Mouse (Mus musculus) gastrocnemius, postnatal 14 days (tissue): Measurements from ENCODE around the gene Hoxc6. TPM values are rescaled to one million over a fixed set of nuclear protein-coding genes. Genes with fewer than 3 reads are reported as not detected.

Source experiments
- DNase-seq: peaks from one replicate; pipeline ENCODE4 v3.0.0; 2021; ENCODE audit warnings: mixed read lengths
- intact Hi-C: fragments of 180-260 bp; cut with DNase I; formaldehyde crosslinking; loops from one replicate; pipeline ENCODE4 v1.15.1; 2025; ENCODE audit warnings: low total_unique reads
- total RNA-seq, 2 experiments: library from RNA; stranded (reverse); gene quantifications; 2 replicates each; pipeline ENCODE4 v1.2.3; 2021

Gene Hoxc6
- total RNA-seq, 2 experiments from 2014 or later, result 5.2 to 5.9 TPM

DNA sequence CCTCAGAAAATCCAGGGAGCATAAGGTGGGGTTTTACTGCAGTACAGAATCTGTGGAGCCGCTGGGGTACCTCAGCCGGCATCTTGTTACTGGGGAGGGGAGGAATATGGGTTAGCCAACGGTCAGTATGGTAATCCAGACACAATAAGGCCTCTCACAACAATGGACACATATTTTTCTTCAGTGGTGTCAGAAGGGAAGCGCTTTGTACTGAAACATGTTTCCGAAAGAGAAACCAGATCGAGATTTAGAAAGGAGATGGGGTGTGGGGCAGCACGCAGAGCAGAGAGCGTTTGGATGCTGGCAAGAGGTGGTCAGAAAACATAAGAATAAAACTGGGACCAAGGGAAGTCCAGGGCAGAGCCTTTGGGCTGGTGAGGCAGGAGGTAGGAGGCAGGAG lies 32.1 kb downstream of the Hoxc6 start:
- intact Hi-C loops, result no loop called here
- no peak for DNase-seq

DNA sequence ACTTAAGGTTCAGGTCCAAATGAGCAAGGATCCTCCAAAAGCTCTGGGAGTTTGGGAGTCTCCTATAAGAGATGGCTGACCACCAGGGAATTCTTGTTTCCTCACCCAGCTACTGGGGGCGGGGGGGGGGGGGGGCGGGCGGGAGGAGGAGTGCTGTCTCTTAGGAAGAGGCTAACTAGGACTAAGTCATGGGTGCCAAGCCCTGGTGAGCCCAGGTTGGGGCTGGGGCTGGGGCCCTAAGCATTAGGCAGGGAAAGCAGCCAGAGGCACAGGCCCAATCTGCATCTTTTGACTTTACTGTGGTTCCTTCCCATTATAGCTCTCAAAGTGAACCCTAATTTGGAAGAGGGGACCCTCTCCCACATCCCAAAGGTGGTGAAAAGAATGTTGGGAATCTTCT lies 34.1 kb downstream of the Hoxc6 start:
- intact Hi-C loops, result no loop called here

DNA sequence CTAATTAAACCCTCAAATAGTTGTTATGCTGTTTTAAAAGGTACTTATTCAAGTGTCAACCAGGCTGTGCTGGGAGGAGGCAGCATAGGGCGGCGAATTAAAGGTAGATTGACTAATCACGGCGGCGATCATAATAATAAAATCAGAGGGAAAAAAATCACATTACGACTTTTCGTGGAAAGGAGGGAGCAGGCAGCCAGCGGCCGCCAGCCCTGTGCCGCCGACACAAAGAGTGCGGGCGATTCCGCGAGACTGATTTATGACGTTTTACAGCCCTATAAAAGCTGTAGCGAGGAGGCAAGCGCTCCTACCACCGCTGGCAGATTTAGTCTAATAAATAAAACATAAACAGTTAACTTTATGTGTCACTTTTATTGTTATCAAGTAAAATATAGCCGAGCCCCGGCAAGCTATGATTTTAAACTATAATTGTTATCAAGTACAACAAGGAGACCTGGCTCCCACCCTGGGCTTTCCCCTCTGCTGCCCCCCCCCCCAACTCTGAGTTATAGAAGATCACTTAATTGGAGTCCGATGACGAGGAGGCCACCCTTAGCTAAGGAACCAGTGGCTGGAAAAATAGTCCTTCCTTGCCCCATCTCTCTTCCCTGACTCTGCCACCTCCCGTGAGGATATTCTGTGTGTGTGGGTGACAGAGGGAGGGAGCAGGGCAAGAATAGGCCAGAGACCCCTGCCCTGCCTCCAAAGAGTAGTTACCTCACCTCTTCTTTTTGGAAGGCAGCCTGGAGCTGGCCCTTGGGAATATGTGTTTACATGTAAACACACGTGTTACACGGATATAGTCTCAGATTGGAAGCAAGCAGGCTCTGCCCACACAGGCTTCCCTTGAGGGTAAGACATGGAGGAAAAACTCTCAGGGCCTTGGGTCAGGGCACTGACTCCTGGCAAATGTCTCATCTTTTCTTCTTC lies 34.9 kb downstream of the Hoxc6 start:
- intact Hi-C loops, result no loop called here
- no peak for DNase-seq

More for the DNA sequence above, 34.1 kb downstream of the Hoxc6 start:
- no peak for DNase-seq

GRCm38 (mm10) chr15:103034043-103034806 lies 36.2 kb downstream of the Hoxc6 start:
- DNase-seq, result no peak
- intact Hi-C loops, result no loop called here

- intact Hi-C loops, result no loop called here
- DNase-seq, result no peak
Measured at GRCm38 (mm10) chr15:103034807-103035547, 36.9 kb downstream of the Hoxc6 start.

- DNase-seq, result no peak
- intact Hi-C loops, result no loop called here
Measured at GRCm38 (mm10) chr15:103035548-103035881, 37.5 kb downstream of the Hoxc6 start.

- intact Hi-C loops, result no loop called here
- no peak for DNase-seq
Measured at GRCm38 (mm10) chr15:103037579-103037978, 39.5 kb downstream of the Hoxc6 start.

GRCm38 (mm10) chr15:103038701-103039480 lies 40.8 kb downstream of the Hoxc6 start:
- intact Hi-C loops, result no loop called here
- no peak for DNase-seq

DNA sequence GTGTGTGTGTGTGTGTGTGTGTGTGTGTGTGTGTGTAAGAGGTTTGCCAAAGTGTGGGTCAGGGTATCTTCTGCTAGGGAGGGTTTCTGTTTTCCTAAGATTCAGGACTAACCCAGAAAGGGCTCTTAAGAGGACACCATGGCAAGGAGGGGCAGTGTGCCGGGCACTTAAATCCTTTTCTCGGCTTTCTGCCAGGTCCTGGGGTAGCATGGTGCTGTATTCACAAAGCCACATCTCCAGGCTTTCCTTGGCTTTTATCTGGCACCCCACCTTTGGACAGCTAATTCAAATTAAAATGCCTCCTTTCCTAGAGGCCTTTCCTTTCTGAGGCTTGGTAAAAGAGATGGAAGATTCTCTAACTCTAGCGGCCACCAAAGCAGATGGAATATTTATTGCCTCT lies 41.6 kb downstream of the Hoxc6 start:
- DNase-seq, result no peak
- intact Hi-C loops, result no loop called here

GRCm38 (mm10) chr15:103040601-103041000 lies 42.5 kb downstream of the Hoxc6 start:
- intact Hi-C loops, result no loop called here

GRCm38 (mm10) chr15:103041613-103042012 lies 43.6 kb downstream of the Hoxc6 start:
- intact Hi-C loops, result no loop called here
- DNase-seq, result no peak

More at GRCm38 (mm10) chr15:103040601-103041000, 42.5 kb downstream of the Hoxc6 start:
- DNase-seq, result no peak

DNA sequence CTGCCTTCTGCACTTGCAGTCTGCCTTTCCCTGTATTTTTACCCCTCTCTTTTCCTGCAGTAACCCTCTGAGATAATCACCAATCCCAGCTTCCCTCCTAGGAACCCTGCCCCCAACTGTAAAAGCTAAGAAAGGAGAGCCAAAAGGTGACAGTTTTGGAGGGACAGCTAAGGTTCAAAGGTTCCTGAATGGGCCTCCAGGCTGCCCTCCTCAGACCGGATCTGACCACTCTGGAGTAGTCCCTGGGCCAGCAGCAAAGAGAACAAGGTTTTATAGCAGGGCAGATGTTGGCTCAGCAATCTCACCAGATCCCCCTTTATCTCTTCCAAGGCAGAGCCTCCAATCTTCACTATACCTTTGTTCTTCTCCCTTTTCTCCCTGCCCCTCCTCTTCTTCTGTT lies 44.2 kb downstream of the Hoxc6 start:
- DNase-seq, result no peak
- intact Hi-C loops, result no loop called here

DNA sequence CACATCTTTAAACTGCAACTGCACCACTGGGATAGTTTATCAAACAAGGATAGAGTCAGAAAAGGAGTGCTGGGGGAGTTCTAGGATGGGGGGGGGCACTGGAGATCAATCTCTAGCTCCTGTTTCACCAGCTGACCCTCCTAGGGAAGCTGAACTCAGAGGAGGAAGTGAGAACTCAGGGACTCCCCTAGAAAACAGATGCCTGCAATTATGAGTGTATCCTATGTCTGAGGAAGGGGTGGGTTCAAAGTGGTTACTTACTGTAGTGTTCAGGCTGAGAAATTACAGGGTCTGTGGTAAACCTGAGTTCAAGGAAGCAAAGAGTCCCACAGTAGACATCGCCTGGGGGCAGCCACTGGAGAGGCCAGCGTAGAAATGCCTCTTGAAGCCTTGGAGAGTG lies 53.6 kb downstream of the Hoxc6 start:
- DNase-seq, result no peak
- intact Hi-C loops, result no loop called here

DNA sequence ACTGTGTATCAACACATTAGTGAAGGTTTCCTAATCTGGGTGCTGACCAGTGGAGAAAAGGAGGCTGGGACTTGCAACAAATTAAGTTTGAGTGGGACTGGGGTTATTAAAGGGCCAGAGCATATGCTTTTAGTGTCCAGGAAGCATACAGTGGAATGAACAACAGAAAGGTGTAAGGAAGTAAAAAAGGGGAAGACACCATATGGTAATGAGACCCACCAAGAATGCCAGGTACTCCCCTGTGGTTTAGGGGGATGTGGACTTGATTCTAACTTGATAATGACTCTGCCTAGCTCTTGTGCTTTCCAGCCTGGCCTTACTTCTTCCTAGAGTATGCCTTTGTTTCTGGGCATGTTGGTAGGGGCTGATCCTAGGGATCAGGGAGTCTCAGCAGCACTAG lies 55.2 kb downstream of the Hoxc6 start:
- no peak for DNase-seq
- intact Hi-C loops, result no loop called here

DNA sequence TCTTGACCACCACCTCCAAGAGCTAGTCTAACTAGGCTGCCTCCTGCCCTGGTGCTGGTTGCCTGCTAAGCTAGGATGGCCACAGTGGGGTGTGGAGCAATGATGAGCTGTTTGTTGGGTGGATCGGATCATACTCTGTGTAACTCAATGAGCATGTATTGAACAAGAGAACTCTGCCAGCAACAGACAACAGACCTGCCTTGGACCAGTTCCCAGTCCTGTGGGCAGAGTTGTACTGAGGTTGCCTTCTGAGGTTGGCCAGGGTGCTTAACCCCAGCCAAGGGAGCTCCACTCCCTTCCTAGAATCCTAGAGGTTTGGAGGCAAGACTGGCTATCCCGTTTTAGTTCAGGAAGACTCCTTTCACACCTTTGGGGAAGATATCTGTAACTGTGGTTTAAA lies 58.3 kb downstream of the Hoxc6 start:
- DNase-seq, result no peak
- intact Hi-C loops, result no loop called here

GRCm38 (mm10) chr15:103058715-103059114 lies 60.7 kb downstream of the Hoxc6 start:
- intact Hi-C loops, result no loop called here
- no peak for DNase-seq

GRCm38 (mm10) chr15:103059393-103059992 lies 61.4 kb downstream of the Hoxc6 start:
- DNase-seq, result no peak
- intact Hi-C loops, result no loop called here

DNA sequence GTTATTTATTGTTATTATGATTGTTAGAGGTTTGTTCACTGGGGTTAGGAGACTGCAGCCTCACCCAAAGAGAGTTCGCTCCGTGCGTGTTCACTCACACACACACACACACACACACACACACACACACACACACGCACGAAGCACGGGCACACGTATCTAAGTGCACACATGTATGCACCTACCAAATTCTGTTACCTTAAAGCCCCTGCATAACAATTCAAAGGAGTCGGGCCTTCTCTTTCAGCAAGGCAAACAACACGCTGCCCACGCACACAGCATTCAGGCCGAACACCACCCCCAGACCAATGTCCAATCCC lies 61.9 kb downstream of the Hoxc6 start:
- DNase-seq, result no peak
- intact Hi-C loops, result no loop called here
